In the genomic region with DNA sequence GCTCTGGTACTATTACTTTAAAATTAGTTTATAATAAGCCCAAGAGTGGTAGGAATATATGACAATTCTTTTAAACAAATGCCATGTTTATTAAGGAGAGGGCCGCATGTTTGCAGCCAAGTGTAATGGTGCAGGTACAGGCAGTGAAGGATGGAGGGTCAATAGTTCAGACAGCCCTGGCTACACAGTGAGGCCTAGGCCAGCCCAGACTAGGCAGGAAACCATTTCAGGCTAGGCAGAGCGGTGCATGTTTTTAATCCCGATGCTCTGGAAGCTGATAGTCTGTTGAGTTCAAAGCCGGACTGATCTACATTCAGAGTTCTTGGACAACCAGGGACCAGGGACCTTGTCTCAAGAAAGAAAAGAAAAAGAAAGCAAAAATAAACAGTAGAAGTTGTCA, we compare ENCODE assay signal across 12 mouse cellular contexts. TPM values are rescaled to one million over a fixed set of nuclear protein-coding genes. Genes with fewer than 3 reads are reported as not detected.
A peak's percentile ranks its signal among the peaks of the same experiment; 100 is the strongest.
DNase-seq lines count a peak whose midpoint lies in the region; ATAC-seq lines count a peak whose summit lies in the region.
"Had no signal": no experiment of that assay in that cellular context is flagged by ENCODE, and none has a peak within 500 bp of the region (broad histone marks: within the 10 kb centered on the region; RNA-seq: fewer than 3 reads in every experiment).

No protein-coding gene starts in this region.

- H3K9me3 ChIP-seq in heart, embryonic 11.5 days (replicated peaks; ENCODE audit: control insufficient read depth, low read length): no peaks in the 10 kb centered on the region
- no peaks in the 10 kb centered on the region for H3K9me3 ChIP-seq in kidney, embryonic 16.5 days (ENCODE audit: low read length)
- H3K9me3 ChIP-seq in embryonic facial prominence, embryonic 11.5 days (replicated peaks; ENCODE audit: control insufficient read depth, low read length): no peaks in the 10 kb centered on the region
- H3K9me3 ChIP-seq in limb, embryonic 15.5 days: no peaks in the 10 kb centered on the region

- no peak overlapping the region for H3K4me3 ChIP-seq in heart, embryonic 11.5 days (ENCODE audit: low read depth, low read length)
- H3K4me3 ChIP-seq in kidney, embryonic 16.5 days (ENCODE audit: low read length): no peak overlapping the region
- no peak overlapping the region for H3K4me3 ChIP-seq in embryonic facial prominence, embryonic 11.5 days (ENCODE audit: low read depth, low read length)
- no peak overlapping the region for H3K4me3 ChIP-seq in limb, embryonic 15.5 days

- peak overlapping the region; percentile 49 for H3K4me2 ChIP-seq in heart, embryonic 11.5 days
- 0 out of 2 replicates have a peak overlapping the region, but pooled peaks have one; percentile 20 for H3K4me2 ChIP-seq in kidney, embryonic 16.5 days (replicated peaks; ENCODE audit: low read depth, low read length)
- no peak overlapping the region for H3K4me2 ChIP-seq in embryonic facial prominence, embryonic 11.5 days (ENCODE audit: low read depth, low read length)
- H3K4me2 ChIP-seq in limb, embryonic 15.5 days: no peak overlapping the region

- ATAC-seq in heart, embryonic 11.5 days (replicated peaks; ENCODE audit: insufficient number of reproducible peaks, low FRiP score, low TSS enrichment): no peak
- ATAC-seq in kidney, embryonic 16.5 days (ENCODE audit: low FRiP score, low TSS enrichment): peak; percentile 69; the same call in 1 of the 2 replicates
- ATAC-seq in embryonic facial prominence, embryonic 11.5 days (replicated peaks; ENCODE audit: insufficient number of reproducible peaks, low FRiP score, low TSS enrichment, low read depth): peak; percentile 60; the same call in 1 of the 2 replicates
- ATAC-seq in limb, embryonic 15.5 days (ENCODE audit: insufficient number of reproducible peaks, low FRiP score, low TSS enrichment, low read depth): no peak

- H3K27ac ChIP-seq in heart, embryonic 11.5 days (ENCODE audit: low read depth, low read length): peak overlapping the region; percentile 77
- H3K27ac ChIP-seq in kidney, embryonic 16.5 days (ENCODE audit: low read length): peak overlapping the region; percentile 92
- no peak overlapping the region for H3K27ac ChIP-seq in embryonic facial prominence, embryonic 11.5 days (replicated peaks; ENCODE audit: low read depth, low read length)
- H3K27ac ChIP-seq in limb, embryonic 15.5 days: peak overlapping the region; percentile 78

- peaks cover 91% of the 10 kb centered on the region for H3K4me1 ChIP-seq in heart, embryonic 11.5 days (ENCODE audit: control insufficient read depth, insufficient read depth, low read length)
- H3K4me1 ChIP-seq in kidney, embryonic 16.5 days (ENCODE audit: insufficient read depth, low read length): peaks cover 85% of the 10 kb centered on the region
- peaks cover 17% of the 10 kb centered on the region for H3K4me1 ChIP-seq in embryonic facial prominence, embryonic 11.5 days (ENCODE audit: control insufficient read depth, insufficient read depth, low read length)
- H3K4me1 ChIP-seq in limb, embryonic 15.5 days: peaks cover 81% of the 10 kb centered on the region

- peaks cover 20% of the 10 kb centered on the region for H3K36me3 ChIP-seq in heart, embryonic 11.5 days (ENCODE audit: control insufficient read depth, insufficient read depth, low read length)
- H3K36me3 ChIP-seq in kidney, embryonic 16.5 days (ENCODE audit: insufficient read depth, low read length): peaks cover 14% of the 10 kb centered on the region; the same call in 1 of the 2 replicates
- no peaks in the 10 kb centered on the region for H3K36me3 ChIP-seq in embryonic facial prominence, embryonic 11.5 days (replicated peaks; ENCODE audit: control insufficient read depth, insufficient read depth, low read depth, low read length)
- peaks cover 17% of the 10 kb centered on the region for H3K36me3 ChIP-seq in limb, embryonic 15.5 days

- no peak for DNase-seq in heart, postnatal 4 days
- DNase-seq in kidney, adult 8-10 months: no peak
- DNase-seq in embryonic facial prominence, embryonic 11.5 days (ENCODE audit: low spot score): peak; percentile 59
- no peak for DNase-seq in thymus, postnatal 0 days (ENCODE audit: low spot score)
- DNase-seq in cerebellum, postnatal 14 days: no peak
- DNase-seq: adrenal gland, postnatal 10 days; B cell, adult 2 months; gastrocnemius, postnatal 10 days; layer of hippocampus, adult 9-11 months had no signal

- 38% methylated on average over 4 of the region's 4 CpGs for WGBS in heart, embryonic 11.5 days (ENCODE audit: insufficient replicate concordance)
- 20% methylated on average over 4 of the region's 4 CpGs for WGBS in kidney, embryonic 16.5 days
- 27% methylated on average over 4 of the region's 4 CpGs for WGBS in embryonic facial prominence, embryonic 11.5 days
- WGBS in limb, embryonic 15.5 days: 33% methylated on average over 4 of the region's 4 CpGs

- no peaks in the 10 kb centered on the region for H3K27me3 ChIP-seq in heart, embryonic 11.5 days (ENCODE audit: control insufficient read depth, insufficient read depth, low read length)
- no peaks in the 10 kb centered on the region for H3K27me3 ChIP-seq in kidney, embryonic 16.5 days (ENCODE audit: insufficient read depth, low read length)
- no peaks in the 10 kb centered on the region for H3K27me3 ChIP-seq in embryonic facial prominence, embryonic 11.5 days (ENCODE audit: control insufficient read depth, insufficient read depth, low read length)
- H3K27me3 ChIP-seq in limb, embryonic 15.5 days: no peaks in the 10 kb centered on the region

- peak overlapping the region; percentile 34 for H3K9ac ChIP-seq in heart, embryonic 11.5 days (ENCODE audit: low read depth, low read length)
- no peak overlapping the region for H3K9ac ChIP-seq in kidney, embryonic 16.5 days (replicated peaks; ENCODE audit: low read length)
- no peak overlapping the region for H3K9ac ChIP-seq in embryonic facial prominence, embryonic 11.5 days (replicated peaks; ENCODE audit: low read length)
- H3K9ac ChIP-seq in limb, embryonic 15.5 days: no peak overlapping the region

RNA-seq across cellular contexts. Expression of gene Igf2r, which starts 17.8 kb away (rescaled TPM):
- 199 and 238 TPM in 2 replicates for polyA plus RNA-seq in heart, embryonic 11.5 days (2014; fragmentation: Nextera tagmentation; extraction: Ambion mirVana)
- 100 to 1,000 TPM; 318 TPM for total RNA-seq in heart, postnatal 4 days (2021)
- 32.1 and 33.6 TPM in 2 replicates for polyA plus RNA-seq in kidney, embryonic 16.5 days (2015; fragmentation: Nextera tagmentation; extraction: Ambion mirVana)
- polyA plus RNA-seq in embryonic facial prominence, embryonic 11.5 days (2014; fragmentation: Nextera tagmentation; extraction: Ambion mirVana): 19.4 and 19.6 TPM in 2 replicates
- polyA plus RNA-seq in limb, embryonic 15.5 days (2015; fragmentation: Nextera tagmentation; extraction: Ambion mirVana): 45.0 TPM in 2 replicates
- polyA plus RNA-seq in thymus, postnatal 0 days (2015; fragmentation: Nextera tagmentation; extraction: Ambion mirVana): 8.9 and 9.7 TPM in 2 replicates

Comparison
In these comparisons a context has a peak if more than half of its experiments do, and no peak if none do; other contexts are left out.
1. ATAC-seq: peak in kidney, embryonic 16.5 days (single experiment) and embryonic facial prominence, embryonic 11.5 days (single experiment); none in heart, embryonic 11.5 days (single experiment) and limb, embryonic 15.5 days (single experiment).
2. H3K4me2 ChIP-seq: peak in heart, embryonic 11.5 days (single experiment) and kidney, embryonic 16.5 days (single experiment); none in embryonic facial prominence, embryonic 11.5 days (single experiment) and limb, embryonic 15.5 days (single experiment).